Mouse (Mus musculus) thymus, adult 2 months (tissue): Measurements from ENCODE around the gene Cdh22.

Experiments used
- CTCF ChIP-seq: fragments of 200-500 bp; IDR thresholded peaks from 2 replicates; pipeline ENCODE4 v1.5.1; 2012; ENCODE audit warnings: mild to moderate bottlenecking, control low read depth, low read length, moderate library complexity, borderline replicate concordance; ENCODE audit not compliant: control insufficient read depth, poor library complexity, insufficient read depth; ENCODE audit errors: extremely low read depth
- POLR2A ChIP-seq: fragments of 200-500 bp; IDR thresholded peaks from 2 replicates; pipeline ENCODE4 v1.6.1; 2012; ENCODE audit warnings: mild to moderate bottlenecking, low read length, control low read depth, moderate library complexity; ENCODE audit not compliant: control insufficient read depth, poor library complexity, insufficient read depth; ENCODE audit errors: extremely low read depth

- no peak for TF ChIP-seq CTCF
- no peak for TF ChIP-seq POLR2A
Observed at GRCm38 (mm10) chr2:165096367-165096766, 138.3 kb downstream of the Cdh22 start.
